Mouse (Mus musculus): ENCODE measurements around the gene Tpd52l1. TPM values are rescaled to one million over a fixed set of nuclear protein-coding genes. Genes with fewer than 3 reads are reported as not detected.

The Tpd52l1 gene
- polyA plus RNA-seq, 1 experiment = 18.0 TPM

DNA sequence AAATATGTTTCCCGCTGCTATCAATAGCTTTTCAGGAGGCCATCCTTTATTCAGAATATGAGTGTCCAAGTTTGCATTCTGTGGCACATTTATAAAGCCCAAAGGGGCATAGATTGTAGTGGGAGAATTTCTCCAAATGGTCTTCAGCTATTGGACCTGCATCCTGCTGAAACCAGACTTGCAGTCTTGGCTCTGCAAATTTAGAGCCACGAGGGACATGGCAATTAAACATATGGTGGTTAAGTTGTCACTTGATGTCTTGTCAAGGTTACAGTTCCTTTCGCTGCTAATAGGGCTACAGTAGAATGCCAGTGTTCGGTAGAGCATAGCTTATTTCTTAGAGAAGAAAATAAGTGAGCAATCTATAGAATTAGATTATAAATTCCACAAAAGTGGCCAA is 148.7 kb downstream of the Tpd52l1 start:
- TF ChIP-seq POLR2A (IDR thresholded peaks at IDR 0.05; ENCODE audit: borderline replicate concordance, extremely low read depth, insufficient read depth, insufficient read length, poor library complexity, severe bottlenecking) = no peak
- TF ChIP-seq CTCF (IDR thresholded peaks at IDR 0.05; ENCODE audit: borderline replicate concordance, extremely low read depth, insufficient read depth, insufficient read length) = no peak
- DNase-seq (ENCODE audit: low read depth) = peak; percentile 35

DNA sequence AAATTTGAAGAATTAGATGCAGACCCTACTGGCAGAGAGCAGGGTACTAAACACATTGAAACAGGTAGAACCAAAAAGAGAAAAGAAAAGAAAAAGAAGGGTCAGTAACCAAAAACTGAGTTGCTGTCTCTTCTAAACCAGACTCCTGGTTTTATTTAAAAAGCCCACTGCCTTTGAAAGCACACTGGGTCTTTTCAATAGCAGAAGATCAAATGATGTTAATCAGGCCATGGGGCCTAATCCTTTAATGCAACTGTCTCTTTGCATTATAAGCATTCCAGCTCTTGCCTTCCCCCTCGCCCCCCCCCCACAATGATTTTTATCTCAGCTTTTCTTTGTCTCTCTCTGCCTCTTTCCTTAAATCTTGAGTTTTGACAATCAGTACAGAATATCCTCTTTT is 149.3 kb downstream of the Tpd52l1 start:
- TF ChIP-seq CTCF (IDR thresholded peaks at IDR 0.05; ENCODE audit: borderline replicate concordance, extremely low read depth, insufficient read depth, insufficient read length) (no peak), POLR2A (IDR thresholded peaks at IDR 0.05; ENCODE audit: borderline replicate concordance, extremely low read depth, insufficient read depth, insufficient read length, poor library complexity, severe bottlenecking) (no peak)

DNA sequence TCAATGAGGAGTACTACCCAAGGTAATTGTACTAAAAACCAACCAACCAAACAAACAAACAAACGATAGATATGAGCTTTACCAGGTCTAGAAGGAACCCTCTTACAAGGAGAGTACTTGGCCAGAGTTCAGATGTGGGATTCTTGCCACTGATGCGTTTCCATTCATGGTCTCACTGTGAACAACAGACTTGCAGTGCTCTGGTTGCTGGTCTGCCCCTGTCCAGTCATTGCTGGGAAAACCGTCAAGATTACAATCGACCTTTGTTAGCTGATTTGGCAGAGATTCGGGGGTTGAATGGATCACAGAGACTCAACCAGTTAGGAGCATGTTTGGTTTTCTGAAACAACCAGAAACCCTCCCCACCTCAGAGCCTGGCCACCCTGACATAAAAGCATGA is 150.1 kb downstream of the Tpd52l1 start:
- TF ChIP-seq CTCF (IDR thresholded peaks at IDR 0.05; ENCODE audit: borderline replicate concordance, extremely low read depth, insufficient read depth, insufficient read length) (no peak), POLR2A (IDR thresholded peaks at IDR 0.05; ENCODE audit: borderline replicate concordance, extremely low read depth, insufficient read depth, insufficient read length, poor library complexity, severe bottlenecking) (no peak)
- peak; percentile 83 for DNase-seq (ENCODE audit: low read depth)

More for the DNA sequence above, 149.3 kb downstream of the Tpd52l1 start:
- no peak for DNase-seq (ENCODE audit: low read depth)

DNA sequence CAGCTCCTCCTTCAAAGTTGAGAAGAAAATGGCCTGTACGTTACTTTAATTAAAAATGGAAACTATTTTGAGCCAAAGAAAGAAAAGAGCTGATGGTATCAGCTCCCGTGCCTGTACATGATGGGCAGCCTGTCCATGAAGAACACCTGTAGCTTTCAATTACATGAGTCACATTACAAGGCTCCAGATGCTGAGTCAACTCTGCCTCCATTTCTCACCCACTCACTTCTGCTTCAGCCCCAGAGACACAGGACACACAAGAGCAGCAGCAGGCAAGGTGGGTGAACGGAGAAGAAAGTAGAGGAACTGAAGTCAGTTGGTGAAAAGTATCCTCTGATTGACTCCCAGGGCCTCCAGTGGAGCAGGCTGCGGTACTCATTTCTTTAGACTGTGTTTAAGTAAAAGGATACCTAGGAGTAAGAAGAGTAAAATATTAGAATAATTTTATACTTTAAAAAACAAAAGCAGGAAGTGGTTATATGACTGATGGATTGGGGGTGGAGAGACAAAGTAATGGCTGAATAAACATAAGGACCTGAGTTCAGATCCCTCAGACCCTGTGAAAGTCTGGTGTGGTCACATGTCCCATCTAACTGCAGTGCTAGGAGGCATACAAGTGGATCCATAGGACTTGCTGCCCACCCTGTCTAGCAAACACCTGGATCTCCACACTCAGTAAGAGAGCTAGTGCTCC is 156.9 kb downstream of the Tpd52l1 start:
- no peak for DNase-seq (ENCODE audit: low read depth)
- TF ChIP-seq POLR2A (IDR thresholded peaks at IDR 0.05; ENCODE audit: borderline replicate concordance, extremely low read depth, insufficient read depth, insufficient read length, poor library complexity, severe bottlenecking) = no peak
- no peak for TF ChIP-seq CTCF (IDR thresholded peaks at IDR 0.05; ENCODE audit: borderline replicate concordance, extremely low read depth, insufficient read depth, insufficient read length)

DNA sequence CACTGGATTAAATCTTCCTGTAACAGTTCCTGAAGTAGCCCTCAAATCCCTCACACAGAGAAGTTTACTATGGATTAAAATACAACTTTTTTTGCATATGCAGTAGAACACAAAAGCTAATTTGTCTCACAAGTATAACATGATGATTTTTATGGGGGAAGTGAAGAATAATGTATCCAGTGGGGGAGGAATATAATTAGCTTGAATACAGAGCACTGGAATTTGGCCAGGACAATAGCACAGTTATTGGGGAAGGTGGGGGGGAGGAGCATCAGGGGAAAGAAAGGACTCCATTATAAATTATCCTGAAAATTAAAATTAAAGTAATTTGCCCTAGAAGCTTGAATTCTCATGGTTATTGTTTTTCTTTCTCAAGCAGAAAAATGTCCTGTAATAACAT is 158.0 kb downstream of the Tpd52l1 start:
- no peak for DNase-seq (ENCODE audit: low read depth)
- TF ChIP-seq CTCF (IDR thresholded peaks at IDR 0.05; ENCODE audit: borderline replicate concordance, extremely low read depth, insufficient read depth, insufficient read length) (no peak), POLR2A (IDR thresholded peaks at IDR 0.05; ENCODE audit: borderline replicate concordance, extremely low read depth, insufficient read depth, insufficient read length, poor library complexity, severe bottlenecking) (no peak)

Other genes starting within 250 kb of the Tpd52l1 start
- gene Hddc2, start 132.6 kb downstream of the Tpd52l1 start, polyA plus RNA-seq (2012; rRNA removed) = 26.4 and 30.5 TPM in 2 replicates
- 3.7 and 4.7 TPM in 2 replicates for gene Rnf217, start 163.2 kb upstream of the Tpd52l1 start, polyA plus RNA-seq (2012; rRNA removed)

Data from brain, embryonic 14.5 days (tissue).